Mouse (Mus musculus) MEL (cell line): ENCODE measurements around the gene Macrod2. TPM values are rescaled to one million over a fixed set of nuclear protein-coding genes. Genes with fewer than 3 reads are reported as not detected.

Experiments used
- DNase-seq: peaks from one replicate; pipeline ENCODE4 v3.0.0; 2011; ENCODE audit warnings: low read depth, low spot score
- H3K27ac ChIP-seq: 2 replicates; pipeline ENCODE4 v1.5.1; 2012; ENCODE audit warnings: low read depth, mild to moderate bottlenecking, control low read depth, low read length, moderate library complexity; ENCODE audit not compliant: control insufficient read depth
- H3K27me3 ChIP-seq, 2 experiments: fragments of 150-350 bp in 1 of 2; sonication (generic) in 1 of 2; 2 replicates each; pipeline ENCODE4 v1.6.1; 2012; ENCODE audit warnings: low read length in 2 of 2, mild to moderate bottlenecking in 2 of 2, improper control_type of control experiment in 1 of 2, moderate library complexity in 1 of 2; ENCODE audit not compliant: insufficient read depth in 2 of 2, control insufficient read depth in 1 of 2
- H3K36me3 ChIP-seq, 2 experiments: 2 replicates each; pipeline ENCODE4 v1.6.1; 2012 to 2014; ENCODE audit warnings: low read length in 2 of 2, improper control_type of control experiment in 1 of 2, inconsistent platforms in 1 of 2, mild to moderate bottlenecking in 1 of 2; ENCODE audit not compliant: insufficient read depth in 2 of 2, control insufficient read depth in 1 of 2
- H3K4me1 ChIP-seq, 2 experiments: fragments of 150-350 bp in 1 of 2; sonication (generic) in 1 of 2; 2 replicates each; pipeline ENCODE4 v1.6.1; 2012; ENCODE audit warnings: low read length in 2 of 2, improper control_type of control experiment in 1 of 2, mild to moderate bottlenecking in 1 of 2; ENCODE audit not compliant: insufficient read depth in 2 of 2, control insufficient read depth in 1 of 2
- H3K4me3 ChIP-seq, 2 experiments: fragments of 150-350 bp in 1 of 2; sonication (generic) in 1 of 2; 2 replicates each; pipeline ENCODE4 v1.5.1; 2012; ENCODE audit warnings: low read depth in 2 of 2, low read length in 2 of 2, mild to moderate bottlenecking in 2 of 2, moderate library complexity in 2 of 2, control low read depth in 1 of 2, improper control_type of control experiment in 1 of 2; ENCODE audit not compliant: control insufficient read depth in 1 of 2, insufficient read depth in 1 of 2
- H3K79me2 ChIP-seq: 2 replicates; pipeline ENCODE4 v1.6.1; 2012; ENCODE audit warnings: mild to moderate bottlenecking, low read length, moderate library complexity; ENCODE audit not compliant: control insufficient read depth, poor library complexity, insufficient read depth
- H3K9ac ChIP-seq: 2 replicates; pipeline ENCODE4 v1.6.1; 2012; ENCODE audit warnings: low read depth, mild to moderate bottlenecking, control low read depth, low read length, moderate library complexity; ENCODE audit not compliant: control insufficient read depth, poor library complexity, severe bottlenecking
- H3K9me3 ChIP-seq: fragments of 150-350 bp; sonication (generic); replicated peaks from 2 replicates; pipeline ENCODE4 v1.6.1; 2012; ENCODE audit warnings: mild to moderate bottlenecking, low read length, improper control_type of control experiment, moderate library complexity; ENCODE audit not compliant: insufficient read depth
- BHLHE40 ChIP-seq: IDR thresholded peaks from 2 replicates; pipeline ENCODE4 v1.6.1; 2012; ENCODE audit warnings: low read depth, mild to moderate bottlenecking, inconsistent platforms, low read length, improper control_type of control experiment, borderline replicate concordance
- CHD1 ChIP-seq: IDR thresholded peaks from 2 replicates; pipeline ENCODE4 v1.6.1; 2012; ENCODE audit warnings: low read depth, mild to moderate bottlenecking, inconsistent platforms, low read length, improper control_type of control experiment
- CHD2 ChIP-seq: IDR thresholded peaks from 2 replicates; pipeline ENCODE4 v1.6.1; 2011; ENCODE audit warnings: low read length, improper control_type of control experiment
- CTCF ChIP-seq, 3 experiments: IDR thresholded peaks in 2 of 3; conservative IDR thresholded peaks in 1 of 3; 2 replicates each; pipeline ENCODE4 v1.5.1; 2011 to 2012; ENCODE audit warnings: low read length in 3 of 3, low read depth in 2 of 3, mild to moderate bottlenecking in 2 of 3, improper control_type of control experiment in 1 of 3, inconsistent platforms in 1 of 3, mixed read lengths in 1 of 3, moderate library complexity in 1 of 3; ENCODE audit not compliant: control insufficient read depth in 1 of 3, insufficient read depth in 1 of 3, poor library complexity in 1 of 3, severe bottlenecking in 1 of 3
- ETS1 ChIP-seq: IDR thresholded peaks from 2 replicates; pipeline ENCODE4 v1.6.1; 2012; ENCODE audit warnings: low read depth, mild to moderate bottlenecking, inconsistent platforms, low read length, improper control_type of control experiment, moderate library complexity
- GATA1 ChIP-seq: IDR thresholded peaks from 2 replicates; pipeline ENCODE4 v1.6.1; 2011; ENCODE audit warnings: low read depth, low read length, improper control_type of control experiment
- HCFC1 ChIP-seq: IDR thresholded peaks from 2 replicates; pipeline ENCODE4 v1.6.1; 2012; ENCODE audit warnings: low read depth, mild to moderate bottlenecking, inconsistent platforms, low read length, improper control_type of control experiment, moderate library complexity
- JUND ChIP-seq: IDR thresholded peaks from 2 replicates; pipeline ENCODE4 v1.6.1; 2011; ENCODE audit warnings: low read depth, mild to moderate bottlenecking, improper control_type of control experiment, low read length
- KAT2A ChIP-seq: conservative IDR thresholded peaks from 2 replicates; pipeline ENCODE4 v1.6.1; 2012; ENCODE audit warnings: low read depth, low read length, improper control_type of control experiment, inconsistent platforms
- MAFK ChIP-seq: IDR thresholded peaks from 2 replicates; pipeline ENCODE4 v1.6.1; 2011; ENCODE audit warnings: low read depth, mild to moderate bottlenecking, low read length, improper control_type of control experiment, borderline replicate concordance
- MAX ChIP-seq: IDR thresholded peaks from 2 replicates; pipeline ENCODE4 v1.6.1; 2011; ENCODE audit warnings: low read length, improper control_type of control experiment
- MAZ ChIP-seq: IDR thresholded peaks from 2 replicates; pipeline ENCODE4 v1.6.1; 2012; ENCODE audit warnings: low read depth, mild to moderate bottlenecking, inconsistent platforms, low read length, improper control_type of control experiment
- MYB ChIP-seq: IDR thresholded peaks from 2 replicates; pipeline ENCODE4 v1.6.1; 2011; ENCODE audit warnings: mild to moderate bottlenecking, low read depth, low read length, improper control_type of control experiment
- NRF1 ChIP-seq: IDR thresholded peaks from 2 replicates; pipeline ENCODE4 v1.6.1; 2014; ENCODE audit warnings: low read depth, mild to moderate bottlenecking, inconsistent platforms, low read length, improper control_type of control experiment, moderate library complexity; ENCODE audit not compliant: poor library complexity, insufficient read depth, severe bottlenecking
- POLR2AphosphoS2 ChIP-seq: IDR thresholded peaks from 2 replicates; pipeline ENCODE4 v1.6.1; 2011; ENCODE audit warnings: low read length, improper control_type of control experiment
- POLR2AphosphoS5 ChIP-seq: IDR thresholded peaks from 2 replicates; pipeline ENCODE4 v1.6.1; 2012; ENCODE audit warnings: low read depth, borderline replicate concordance, mild to moderate bottlenecking, inconsistent platforms, low read length, moderate library complexity, mixed read lengths
- RCOR1 ChIP-seq: IDR thresholded peaks from 2 replicates; pipeline ENCODE4 v1.6.1; 2012; ENCODE audit warnings: low read depth, mild to moderate bottlenecking, inconsistent platforms, low read length, improper control_type of control experiment
- UBTF ChIP-seq: IDR thresholded peaks from 2 replicates; pipeline ENCODE4 v1.6.1; 2012; ENCODE audit warnings: low read depth, mild to moderate bottlenecking, inconsistent platforms, low read length, improper control_type of control experiment, moderate library complexity, borderline replicate concordance; ENCODE audit not compliant: insufficient read depth
- USF1 ChIP-seq: IDR thresholded peaks from 2 replicates; pipeline ENCODE4 v1.6.1; 2014; ENCODE audit warnings: low read depth, mild to moderate bottlenecking, inconsistent platforms, low read length, improper control_type of control experiment, moderate library complexity
- ZKSCAN1 ChIP-seq: IDR thresholded peaks from 2 replicates; pipeline ENCODE4 v1.6.1; 2012; ENCODE audit warnings: low read depth, mild to moderate bottlenecking, inconsistent platforms, low read length, improper control_type of control experiment, moderate library complexity
- ZNF384 ChIP-seq: IDR thresholded peaks from 2 replicates; pipeline ENCODE4 v1.6.1; 2012; ENCODE audit warnings: low read depth, mild to moderate bottlenecking, inconsistent platforms, low read length, improper control_type of control experiment
- polyA plus RNA-seq, 2 experiments: library from polyadenylated mRNA; stranded (reverse) in 1 of 2; unstranded in 1 of 2; fragments of >175 nt in 1 of 2; fragments of >200 nt in 1 of 2; gene quantifications; 2 replicates each; pipeline versions ENCODE4 v1.2.1 to v1.2.4; 2012; ENCODE audit warnings: low replicate concordance in 2 of 2, low read depth in 1 of 2; ENCODE audit not compliant: insufficient read length in 2 of 2, insufficient read depth in 1 of 2, missing spikeins in 1 of 2
- total RNA-seq: library from RNA; depleted of rRNA; stranded (reverse); fragments of 300-350 nt; gene quantifications from 2 replicates; pipeline ENCODE4 v1.2.3, GENCODE M21; 2012

Gene Macrod2
- total and polyA plus RNA-seq, 3 experiments: not detected

DNA sequence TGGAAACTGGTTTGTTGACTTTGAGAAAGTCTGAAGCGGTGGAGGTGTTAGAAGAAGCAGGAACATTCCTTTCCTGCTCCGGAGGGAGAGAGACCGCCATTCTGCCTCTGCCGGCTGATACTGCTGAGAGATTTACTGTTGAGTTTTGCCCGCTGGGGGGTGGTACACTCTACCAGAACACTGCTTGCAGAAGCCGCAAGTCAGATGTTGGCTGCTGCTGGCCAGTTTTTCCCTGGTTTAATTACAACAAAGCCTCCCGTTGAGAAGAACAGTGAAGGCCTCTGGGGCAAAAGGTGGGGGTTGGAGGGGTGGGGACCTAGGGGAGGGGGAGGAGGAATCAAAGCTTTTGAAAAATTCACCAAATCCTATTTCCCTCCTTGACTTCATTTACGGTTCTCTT lies 273.2 kb downstream of the Macrod2 start:
- no peak overlapping the region for H3K27ac ChIP-seq
- TF ChIP-seq GATA1: no peak
- no peak for TF ChIP-seq RCOR1
- no peaks in the 10 kb centered on the region for H3K36me3 ChIP-seq
- H3K4me1 ChIP-seq: no peaks in the 10 kb centered on the region
- H3K79me2 ChIP-seq: no peaks in the 10 kb centered on the region
- no peak for DNase-seq
- H3K4me3 ChIP-seq: no peak overlapping the region
- H3K9me3 ChIP-seq: no peaks in the 10 kb centered on the region
- H3K27me3 ChIP-seq: no peaks in the 10 kb centered on the region
- no peak overlapping the region for H3K9ac ChIP-seq

- H3K9ac ChIP-seq: no peak overlapping the region
- no peaks in the 10 kb centered on the region for H3K79me2 ChIP-seq
- H3K27ac ChIP-seq: no peak overlapping the region
- no peaks in the 10 kb centered on the region for H3K36me3 ChIP-seq
- H3K4me1 ChIP-seq: no peaks in the 10 kb centered on the region
- TF ChIP-seq POLR2AphosphoS2 (no peak), MAFK (no peak), CTCF (IDR thresholded peaks at IDR 0.05 in 2 of 3, conservative IDR thresholded peaks at IDR 0.05 in 1 of 3; ENCODE audit: control insufficient read depth in 1 of 3, insufficient read depth in 1 of 3, low read depth in 2 of 3, low read length in 3 of 3, poor library complexity in 1 of 3, severe bottlenecking in 1 of 3) (no peak), CHD2 (no peak), MAZ (no peak)
- no peaks in the 10 kb centered on the region for H3K9me3 ChIP-seq
- H3K4me3 ChIP-seq: no peak overlapping the region
- no peaks in the 10 kb centered on the region for H3K27me3 ChIP-seq
- DNase-seq: no peak
These were observed 274.0 kb downstream of the Macrod2 start for GRCm38 (mm10) chr2:140669081-140669480.

DNA sequence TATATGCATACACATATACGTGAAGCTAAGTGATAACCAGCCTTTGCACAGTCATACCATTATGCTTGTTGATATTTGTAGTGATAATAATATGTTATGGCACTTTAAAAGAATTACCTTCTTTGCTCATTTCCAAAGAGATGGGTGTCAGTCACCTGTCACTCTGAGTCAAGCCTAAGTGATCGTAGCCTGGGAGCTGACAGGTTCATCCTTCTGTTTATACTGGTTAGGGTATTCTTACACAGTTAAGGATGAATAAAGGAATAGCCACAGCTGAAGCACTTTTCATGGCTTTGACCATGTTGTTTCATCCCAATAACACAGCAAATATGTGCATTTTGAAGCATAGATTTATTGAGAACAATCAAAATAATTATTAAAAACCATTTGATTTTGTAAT lies 274.7 kb downstream of the Macrod2 start:
- TF ChIP-seq NRF1 (no peak), JUND (no peak), USF1 (no peak), CHD1 (no peak), POLR2AphosphoS5 (no peak), KAT2A (no peak), ZNF384 (no peak), BHLHE40 (no peak), GATA1 (no peak), ETS1 (no peak), CTCF (IDR thresholded peaks at IDR 0.05 in 2 of 3, conservative IDR thresholded peaks at IDR 0.05 in 1 of 3; ENCODE audit: control insufficient read depth in 1 of 3, insufficient read depth in 1 of 3, low read depth in 2 of 3, low read length in 3 of 3, poor library complexity in 1 of 3, severe bottlenecking in 1 of 3) (no peak), HCFC1 (no peak), MAX (no peak), UBTF (no peak), ZKSCAN1 (no peak), MYB (no peak)

More for the DNA sequence above, 274.7 kb downstream of the Macrod2 start:
- Histone ChIP-seq H3K4me3 (no peak overlapping the region), H3K27me3 (no peaks in the 10 kb centered on the region), H3K9ac (no peak overlapping the region), H3K27ac (no peak overlapping the region), H3K4me1 (no peaks in the 10 kb centered on the region), H3K79me2 (no peaks in the 10 kb centered on the region), H3K36me3 (no peaks in the 10 kb centered on the region), H3K9me3 (no peaks in the 10 kb centered on the region)
- DNase-seq: no peak
